Mouse (Mus musculus) heart, postnatal 4 days (tissue): ENCODE results near the gene Fopnl. TPM values are rescaled to one million over a fixed set of nuclear protein-coding genes. Genes with fewer than 3 reads are reported as not detected.

Experiments used
- total RNA-seq, 2 experiments: library from RNA; stranded (reverse); gene quantifications; 2 replicates each; pipeline ENCODE4 v1.2.3; 2021

The Fopnl gene
- total RNA-seq, 2 experiments from 2014 or later = 55.9 to 56.0 TPM

Other genes with a start within 250 kb of the Fopnl start
- 10 to 100 TPM; 48.7 to 52.7 TPM for gene Nde1, start 154.1 kb downstream of the Fopnl start, total RNA-seq
- gene Marf1, start 154.1 kb downstream of the Fopnl start, total RNA-seq = 10 to 100 TPM; 24.7 to 24.8 TPM
- 10 to 100 TPM; 14.0 to 17.0 TPM for gene Myh11, start 26.0 kb downstream of the Fopnl start, total RNA-seq
- 10 to 100 TPM; 10.8 to 11.7 TPM for gene Abcc1, start 44.2 kb upstream of the Fopnl start, total RNA-seq
- gene A630010A05Rik, start 244.9 kb upstream of the Fopnl start, total RNA-seq = not detected